Mouse (Mus musculus): Measurements from ENCODE around the gene Spint5. TPM values are rescaled to one million over a fixed set of nuclear protein-coding genes. Genes with fewer than 3 reads are reported as not detected.

Gene Spint5
- not detected in 2 replicates for polyA plus RNA-seq (2011; ENCODE audit: insufficient read length, low read depth, missing spikeins)

- no peak within 1 kb of the TSS for H3K27ac ChIP-seq (ENCODE audit: insufficient read depth, low read length)
- no peak within 1 kb of the TSS for H3K4me3 ChIP-seq (ENCODE audit: insufficient read depth, low read length)
- H3K4me1 ChIP-seq (ENCODE audit: control insufficient read depth, insufficient read depth, low read length): no peaks in the 10 kb centered on the region
- TF ChIP-seq POLR2A (IDR thresholded peaks at IDR 0.05; ENCODE audit: low read depth, low read length): no peak
Observed at GRCm38 (mm10) chr2:164715005-164715404, at the start of gene Spint5. Gene Spint5 (plus strand): TSS chr2:164715305.

GRCm38 (mm10) chr2:164670261-164670660 lies 44.8 kb upstream of the Spint5 start:
- Histone ChIP-seq H3K4me3 (ENCODE audit: insufficient read depth, low read length) (no peak overlapping the region), H3K27ac (ENCODE audit: insufficient read depth, low read length) (no peak overlapping the region), H3K4me1 (ENCODE audit: control insufficient read depth, insufficient read depth, low read length) (no peaks in the 10 kb centered on the region)
- TF ChIP-seq CTCF (IDR thresholded peaks at IDR 0.05; ENCODE audit: borderline replicate concordance, insufficient read depth, low read length): no peak
- TF ChIP-seq POLR2A (IDR thresholded peaks at IDR 0.05; ENCODE audit: low read depth, low read length): no peak

GRCm38 (mm10) chr2:164670938-164671337 lies 44.2 kb upstream of the Spint5 start:
- H3K4me3 ChIP-seq (ENCODE audit: insufficient read depth, low read length): no peak overlapping the region
- TF ChIP-seq CTCF (IDR thresholded peaks at IDR 0.05; ENCODE audit: borderline replicate concordance, insufficient read depth, low read length) (no peak), POLR2A (IDR thresholded peaks at IDR 0.05; ENCODE audit: low read depth, low read length) (no peak)
- H3K4me1 ChIP-seq (ENCODE audit: control insufficient read depth, insufficient read depth, low read length): no peaks in the 10 kb centered on the region
- no peak overlapping the region for H3K27ac ChIP-seq (ENCODE audit: insufficient read depth, low read length)

- no peaks in the 10 kb centered on the region for H3K4me1 ChIP-seq (ENCODE audit: control insufficient read depth, insufficient read depth, low read length)
- H3K4me3 ChIP-seq (ENCODE audit: insufficient read depth, low read length): no peak within 1 kb of the TSS
- no peak within 1 kb of the TSS for H3K27ac ChIP-seq (ENCODE audit: insufficient read depth, low read length)
- TF ChIP-seq POLR2A (IDR thresholded peaks at IDR 0.05; ENCODE audit: low read depth, low read length): no peak
- TF ChIP-seq CTCF (IDR thresholded peaks at IDR 0.05; ENCODE audit: borderline replicate concordance, insufficient read depth, low read length): no peak
Observed at GRCm38 (mm10) chr2:164673987-164674386, 41.1 kb upstream of the Spint5 start, which contains the start of gene Wfdc11. Gene Wfdc11 (minus strand): TSS chr2:164674087.

- Histone ChIP-seq H3K4me1 (ENCODE audit: control insufficient read depth, insufficient read depth, low read length) (no peaks in the 10 kb centered on the region), H3K27ac (ENCODE audit: insufficient read depth, low read length) (no peak overlapping the region), H3K4me3 (ENCODE audit: insufficient read depth, low read length) (no peak overlapping the region)
- TF ChIP-seq POLR2A (IDR thresholded peaks at IDR 0.05; ENCODE audit: low read depth, low read length) (no peak), CTCF (IDR thresholded peaks at IDR 0.05; ENCODE audit: borderline replicate concordance, insufficient read depth, low read length) (no peak)
Observed at GRCm38 (mm10) chr2:164676103-164676502, 39.0 kb upstream of the Spint5 start.

GRCm38 (mm10) chr2:164676916-164677685 lies 38.0 kb upstream of the Spint5 start:
- Histone ChIP-seq H3K27ac (ENCODE audit: insufficient read depth, low read length) (no peak overlapping the region), H3K4me3 (ENCODE audit: insufficient read depth, low read length) (no peak overlapping the region), H3K4me1 (ENCODE audit: control insufficient read depth, insufficient read depth, low read length) (no peaks in the 10 kb centered on the region)
- TF ChIP-seq POLR2A (IDR thresholded peaks at IDR 0.05; ENCODE audit: low read depth, low read length) (no peak), CTCF (IDR thresholded peaks at IDR 0.05; ENCODE audit: borderline replicate concordance, insufficient read depth, low read length) (no peak)

- no peaks in the 10 kb centered on the region for H3K4me1 ChIP-seq (ENCODE audit: control insufficient read depth, insufficient read depth, low read length)
- TF ChIP-seq CTCF (IDR thresholded peaks at IDR 0.05; ENCODE audit: borderline replicate concordance, insufficient read depth, low read length): peak; percentile 75
- no peak for TF ChIP-seq POLR2A (IDR thresholded peaks at IDR 0.05; ENCODE audit: low read depth, low read length)
- no peak overlapping the region for H3K4me3 ChIP-seq (ENCODE audit: insufficient read depth, low read length)
- no peak overlapping the region for H3K27ac ChIP-seq (ENCODE audit: insufficient read depth, low read length)
Observed at GRCm38 (mm10) chr2:164678848-164679625, 36.1 kb upstream of the Spint5 start.

GRCm38 (mm10) chr2:164679906-164680305 lies 35.2 kb upstream of the Spint5 start:
- Histone ChIP-seq H3K27ac (ENCODE audit: insufficient read depth, low read length) (no peak overlapping the region), H3K4me3 (ENCODE audit: insufficient read depth, low read length) (no peak overlapping the region), H3K4me1 (ENCODE audit: control insufficient read depth, insufficient read depth, low read length) (no peaks in the 10 kb centered on the region)
- TF ChIP-seq CTCF (IDR thresholded peaks at IDR 0.05; ENCODE audit: borderline replicate concordance, insufficient read depth, low read length) (no peak), POLR2A (IDR thresholded peaks at IDR 0.05; ENCODE audit: low read depth, low read length) (no peak)

- no peak within 1 kb of the TSS for H3K4me3 ChIP-seq (ENCODE audit: insufficient read depth, low read length)
- H3K4me1 ChIP-seq (ENCODE audit: control insufficient read depth, insufficient read depth, low read length): no peaks in the 10 kb centered on the region
- TF ChIP-seq CTCF (IDR thresholded peaks at IDR 0.05; ENCODE audit: borderline replicate concordance, insufficient read depth, low read length): no peak
- TF ChIP-seq POLR2A (IDR thresholded peaks at IDR 0.05; ENCODE audit: low read depth, low read length): no peak
- H3K27ac ChIP-seq (ENCODE audit: insufficient read depth, low read length): no peak within 1 kb of the TSS
Observed at GRCm38 (mm10) chr2:164684807-164685206, 30.3 kb upstream of the Spint5 start, which contains the start of gene Wfdc13. Gene Wfdc13 (plus strand): TSS chr2:164685107.

- Histone ChIP-seq H3K4me3 (ENCODE audit: insufficient read depth, low read length) (no peak within 1 kb of the TSS), H3K27ac (ENCODE audit: insufficient read depth, low read length) (no peak within 1 kb of the TSS), H3K4me1 (ENCODE audit: control insufficient read depth, insufficient read depth, low read length) (no peaks in the 10 kb centered on the region)
- no peak for TF ChIP-seq CTCF (IDR thresholded peaks at IDR 0.05; ENCODE audit: borderline replicate concordance, insufficient read depth, low read length)
- TF ChIP-seq POLR2A (IDR thresholded peaks at IDR 0.05; ENCODE audit: low read depth, low read length): no peak
Observed at GRCm38 (mm10) chr2:164698201-164698600, 16.9 kb upstream of the Spint5 start, which contains the start of gene Spint4. Gene Spint4 (plus strand): TSS chr2:164698501.

Measured in embryonic fibroblast, embryonic 13.5 days (primary cell).